12 mouse cellular contexts compared by ENCODE assay signal in the genomic region with DNA sequence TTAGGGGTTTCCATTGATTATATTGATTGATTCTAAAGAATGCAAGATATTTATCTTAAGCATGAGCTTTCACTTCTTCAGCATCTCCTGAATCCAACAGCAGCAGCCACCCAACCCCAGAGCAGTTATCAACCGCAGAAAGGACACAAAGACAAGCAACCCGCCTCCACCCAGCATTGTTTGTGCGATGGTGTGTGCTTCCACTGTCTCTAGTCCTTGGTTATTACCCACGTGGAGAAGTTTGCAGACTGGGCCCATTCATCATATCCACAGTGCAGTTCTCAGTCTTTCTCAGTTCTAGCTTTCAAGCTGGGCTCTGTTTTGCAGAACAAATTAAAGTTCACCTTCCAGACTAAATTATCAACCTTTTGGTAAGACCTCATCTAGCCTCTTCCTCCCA. TPM values are rescaled to one million over a fixed set of nuclear protein-coding genes. Genes with fewer than 3 reads are reported as not detected.
DNase-seq lines count a peak whose midpoint lies in the region; ATAC-seq and TF ChIP-seq lines count a peak whose summit lies in the region.
"Had no signal": no experiment of that assay in that cellular context is flagged by ENCODE, and none has a peak within 500 bp of the region (broad histone marks: within the 10 kb centered on the region; RNA-seq: fewer than 3 reads in every experiment).

No protein-coding gene starts in this region.

- no peak for ATAC-seq in neural tube, embryonic 13.5 days (ENCODE audit: low read depth)
- ATAC-seq in intestine, embryonic 16.5 days = no peak

- H3K27me3 ChIP-seq in heart, adult 2 months (ENCODE audit: control insufficient read depth, insufficient read depth, low read length) = peaks cover 2% of the 10 kb centered on the region; the same call in 1 of the 2 replicates
- peaks cover 44% of the 10 kb centered on the region for H3K27me3 ChIP-seq in neural tube, embryonic 13.5 days
- peaks cover 7% of the 10 kb centered on the region; the same call in 1 of the 2 replicates for H3K27me3 ChIP-seq in intestine, embryonic 16.5 days (replicated peaks; ENCODE audit: control insufficient read depth, insufficient read depth, low read length)
- no peaks in the 10 kb centered on the region for H3K27me3 ChIP-seq in small intestine, adult 2 months (ENCODE audit: control insufficient read depth, insufficient read depth, low read length)

- no peak for TF ChIP-seq POLR2A in heart, adult 2 months (IDR thresholded peaks at IDR 0.05; ENCODE audit: insufficient read depth, low read depth, low read length)
- TF ChIP-seq POLR2A in small intestine, adult 2 months (IDR thresholded peaks at IDR 0.05; ENCODE audit: low read depth, low read length) = no peak

- intact Hi-C loops in heart, adult 2 months (cut with DNase I) = loop anchor here (5.0 kb wide), 2 partner anchors 843 to 968 kb away; no protein-coding TSS in a partner anchor
- intact Hi-C loops in heart, postnatal 25 days (cut with DNase I) = loop anchor here (5.0 kb wide), 1 partner anchor 1323 kb away; no protein-coding TSS in a partner anchor

- peak overlapping the region; percentile 84 for H3K4me2 ChIP-seq in neural tube, embryonic 13.5 days
- peak overlapping the region; percentile 2 for H3K4me2 ChIP-seq in intestine, embryonic 16.5 days (ENCODE audit: low read depth, low read length)
- H3K4me2 ChIP-seq: limb, embryonic 15.5 days had no signal

- H3K4me1 ChIP-seq in heart, adult 2 months (ENCODE audit: control insufficient read depth, insufficient read depth, low read length) = peaks cover 4% of the 10 kb centered on the region; the same call in 1 of the 2 replicates
- H3K4me1 ChIP-seq in neural tube, embryonic 13.5 days (replicated peaks) = peaks cover 26% of the 10 kb centered on the region
- H3K4me1 ChIP-seq in intestine, embryonic 16.5 days (ENCODE audit: control insufficient read depth, insufficient read depth, low read length) = peaks cover 18% of the 10 kb centered on the region
- peaks cover 12% of the 10 kb centered on the region; the same call in 1 of the 2 replicates for H3K4me1 ChIP-seq in small intestine, adult 2 months (ENCODE audit: control insufficient read depth, insufficient read depth, insufficient read length, low read length)

- no peak for TF ChIP-seq EP300 in heart, adult 2 months (IDR thresholded peaks at IDR 0.05; ENCODE audit: insufficient read depth, low read depth, low read length)

- no peaks in the 10 kb centered on the region; the same call in 1 of the 2 replicates for H3K79me2 ChIP-seq in heart, adult 2 months (replicated peaks; ENCODE audit: control insufficient read depth, insufficient read depth, low read length)

- H3K9ac ChIP-seq in heart, adult 2 months (ENCODE audit: low read depth, low read length) = no peak overlapping the region
- no peak overlapping the region for H3K9ac ChIP-seq in neural tube, embryonic 13.5 days
- H3K9ac ChIP-seq in intestine, embryonic 16.5 days (ENCODE audit: low read depth, low read length) = no peak overlapping the region; the same call in 1 of the 2 replicates
- H3K9ac ChIP-seq: limb, embryonic 15.5 days had no signal

- WGBS in heart, adult 2 months = 42% methylated on average over 4 of the region's 4 CpGs
- WGBS in neural tube, embryonic 13.5 days = 75% methylated on average over 4 of the region's 4 CpGs
- WGBS in intestine, embryonic 16.5 days = 73% methylated on average over 4 of the region's 4 CpGs
- WGBS in small intestine, adult 2 months = 36% methylated on average over 4 of the region's 4 CpGs

- no peak for DNase-seq in heart, adult 2 months
- no peak for DNase-seq in heart, postnatal 25 days (ENCODE audit: low spot score)
- no peak for DNase-seq in neural tube, embryonic 10.5 days (ENCODE audit: extremely low spot score, low spot score)
- no peak for DNase-seq in layer of hippocampus, postnatal 14 days (ENCODE audit: low spot score in 2 of 2)
- DNase-seq in gastrocnemius, postnatal 25 days = no peak
- DNase-seq: layer of hippocampus, adult 9-11 months; spleen, adult 18-20 months had no signal

- no peaks in the 10 kb centered on the region for H3K9me3 ChIP-seq in neural tube, embryonic 13.5 days
- no peaks in the 10 kb centered on the region for H3K9me3 ChIP-seq in intestine, embryonic 16.5 days (ENCODE audit: control insufficient read depth, low read length)
- H3K9me3 ChIP-seq: limb, embryonic 15.5 days; midbrain, embryonic 10.5 days had no signal

- peak overlapping the region; percentile 64 for H3K4me3 ChIP-seq in heart, adult 2 months
- H3K4me3 ChIP-seq in neural tube, embryonic 13.5 days = no peak overlapping the region
- H3K4me3 ChIP-seq in intestine, embryonic 16.5 days (ENCODE audit: low read length) = no peak overlapping the region
- H3K4me3 ChIP-seq in small intestine, adult 2 months (ENCODE audit: low read depth, low read length) = peak overlapping the region; percentile 34
- H3K4me3 ChIP-seq: limb, embryonic 15.5 days; midbrain, embryonic 10.5 days had no signal

- no peak for TF ChIP-seq CTCF in heart, adult 2 months (IDR thresholded peaks at IDR 0.05)
- TF ChIP-seq CTCF in small intestine, adult 2 months (IDR thresholded peaks at IDR 0.05; ENCODE audit: extremely low read depth, insufficient read length, insufficient replicate concordance, low read depth, low read length) = no peak

- peak overlapping the region; percentile 42; the same call in 1 of the 2 replicates for H3K27ac ChIP-seq in heart, adult 2 months
- H3K27ac ChIP-seq in neural tube, embryonic 13.5 days (replicated peaks) = no peak overlapping the region
- no peak overlapping the region for H3K27ac ChIP-seq in intestine, embryonic 16.5 days (ENCODE audit: low read length)
- H3K27ac ChIP-seq in small intestine, adult 2 months (ENCODE audit: insufficient read depth, low read depth, low read length) = peak overlapping the region; percentile 54; the same call in 1 of the 2 replicates
- H3K27ac ChIP-seq: limb, embryonic 15.5 days; midbrain, embryonic 10.5 days had no signal

- peaks cover 8% of the 10 kb centered on the region for H3K36me3 ChIP-seq in heart, adult 2 months (ENCODE audit: control insufficient read depth, insufficient read depth, low read length)
- no peaks in the 10 kb centered on the region for H3K36me3 ChIP-seq in neural tube, embryonic 13.5 days
- H3K36me3 ChIP-seq in intestine, embryonic 16.5 days (ENCODE audit: control insufficient read depth, insufficient read depth, low read length) = no peaks in the 10 kb centered on the region
- peaks cover 23% of the 10 kb centered on the region for H3K36me3 ChIP-seq in small intestine, adult 2 months (ENCODE audit: control insufficient read depth, insufficient read depth, low read length)
- H3K36me3 ChIP-seq: limb, embryonic 15.5 days; midbrain, embryonic 10.5 days had no signal

RNA-seq across cellular contexts. Expression of a gene that starts 4.6 kb away (rescaled TPM):
- total RNA-seq in heart, adult 2 months (2021) = 1 to 10 TPM; 1.8 to 2.8 TPM
- polyA plus RNA-seq in heart, adult 2 months (2012; rRNA removed) = 2.9 and 4.4 TPM in 2 replicates
- total RNA-seq in heart, postnatal 25 days (2021) = 1 to 10 TPM; 2.5 to 2.6 TPM
- 4.2 and 4.4 TPM in 2 replicates for polyA plus RNA-seq in neural tube, embryonic 13.5 days (2015; fragmentation: Nextera tagmentation; extraction: Ambion mirVana)
- polyA plus RNA-seq in intestine, embryonic 16.5 days (2015; fragmentation: Nextera tagmentation; extraction: Ambion mirVana) = 6.0 and 7.1 TPM in 2 replicates
- 37.8 and 85.6 TPM in 2 replicates for polyA plus RNA-seq in small intestine, adult 2 months (2012; rRNA removed)
- 1 to 10 TPM in 1 of 2 experiments, under 1 TPM in 1; 0.74 to 1.1 TPM for total RNA-seq in layer of hippocampus, postnatal 14 days (2021)
- total RNA-seq in gastrocnemius, postnatal 25 days (2021) = 1 to 10 TPM in 1 of 2 experiments, under 1 TPM in 1; 0.49 to 1.9 TPM

RNA-seq across cellular contexts. Expression of a gene that starts 54.0 kb away (rescaled TPM):
- 10 to 100 TPM; 37.5 to 45.2 TPM for total RNA-seq in heart, adult 2 months (2021)
- polyA plus RNA-seq in heart, adult 2 months (2012; rRNA removed) = 10.4 and 18.7 TPM in 2 replicates
- 10 to 100 TPM; 32.6 to 39.5 TPM for total RNA-seq in heart, postnatal 25 days (2021)
- 55.0 and 58.3 TPM in 2 replicates for polyA plus RNA-seq in neural tube, embryonic 13.5 days (2015; fragmentation: Nextera tagmentation; extraction: Ambion mirVana)
- polyA plus RNA-seq in intestine, embryonic 16.5 days (2015; fragmentation: Nextera tagmentation; extraction: Ambion mirVana) = 32.0 and 32.9 TPM in 2 replicates
- 0.76 and 1.4 TPM in 2 replicates for polyA plus RNA-seq in small intestine, adult 2 months (2012; rRNA removed)
- 10 to 100 TPM; 53.2 to 64.4 TPM for total RNA-seq in layer of hippocampus, postnatal 14 days (2021)
- total RNA-seq in gastrocnemius, postnatal 25 days (2021) = 10 to 100 TPM; 39.3 to 48.5 TPM

Comparison
In these comparisons a context has a peak if more than half of its experiments do, and no peak if none do; other contexts are left out.
1. H3K27ac ChIP-seq: peak in heart, adult 2 months (single experiment) and small intestine, adult 2 months (single experiment); none in neural tube, embryonic 13.5 days (single experiment) and intestine, embryonic 16.5 days (single experiment).
2. H3K4me3 ChIP-seq: peak in heart, adult 2 months (single experiment) and small intestine, adult 2 months (single experiment); none in neural tube, embryonic 13.5 days (single experiment) and intestine, embryonic 16.5 days (single experiment).